Mouse (Mus musculus): ENCODE measurements at regions not wholly inside any gene's neighbourhood (a gene's known extent, or its start where the extent isn't known, plus 50 kb on each side); places are given as distances from the start of the nearest gene placed in this dataset.
"Not testable (repeated sequence)": the region's sequence is repeated elsewhere in the genome, so short reads cannot be mapped to it uniquely, and the experiment has no call there.

- Histone ChIP-seq H3K4me2 (ENCODE audit: low read depth, low read length) (no peak overlapping the region), H3K27me3 (ENCODE audit: control insufficient read depth, insufficient read depth, low read length) (no peaks in the 10 kb centered on the region), H3K9me3 (replicated peaks; ENCODE audit: control insufficient read depth, low read length) (no peaks in the 10 kb centered on the region), H3K36me3 (ENCODE audit: control insufficient read depth, insufficient read depth) (no peaks in the 10 kb centered on the region), H3K4me1 (ENCODE audit: control insufficient read depth, insufficient read depth, low read length) (no peaks in the 10 kb centered on the region), H3K4me3 (ENCODE audit: low read length) (no peak overlapping the region), H3K9ac (ENCODE audit: low read length) (no peak overlapping the region), H3K27ac (ENCODE audit: low read length) (no peak overlapping the region)
- WGBS, result 59% methylated on average over 2 of the region's 2 CpGs
- ATAC-seq (replicated peaks; ENCODE audit: extremely low read depth, insufficient read depth, low FRiP score), result no peak
Observed at GRCm38 (mm10) chr17:82900602-82901001, 314.5 kb upstream of the Pkdcc start.

- ATAC-seq (replicated peaks; ENCODE audit: extremely low read depth, insufficient read depth, low FRiP score), result no peak; the same call in 1 of the 2 replicates
- Histone ChIP-seq H3K9ac (ENCODE audit: low read length) (no peak overlapping the region), H3K4me3 (ENCODE audit: low read length) (no peak overlapping the region), H3K27ac (ENCODE audit: low read length) (no peak overlapping the region), H3K36me3 (ENCODE audit: control insufficient read depth, insufficient read depth) (no peaks in the 10 kb centered on the region), H3K4me2 (ENCODE audit: low read depth, low read length) (no peak overlapping the region), H3K4me1 (ENCODE audit: control insufficient read depth, insufficient read depth, low read length) (no peaks in the 10 kb centered on the region), H3K9me3 (replicated peaks; ENCODE audit: control insufficient read depth, low read length) (no peaks in the 10 kb centered on the region), H3K27me3 (ENCODE audit: control insufficient read depth, insufficient read depth, low read length) (no peaks in the 10 kb centered on the region)
- 58% methylated on average over 9 of the region's 9 CpGs for WGBS
Observed at GRCm38 (mm10) chr17:82901098-82901891, 313.8 kb upstream of the Pkdcc start.

- Histone ChIP-seq H3K4me1 (ENCODE audit: control insufficient read depth, insufficient read depth, low read length) (no peaks in the 10 kb centered on the region), H3K36me3 (ENCODE audit: control insufficient read depth, insufficient read depth) (no peaks in the 10 kb centered on the region), H3K9ac (ENCODE audit: low read length) (no peak overlapping the region), H3K27ac (ENCODE audit: low read length) (no peak overlapping the region), H3K4me3 (ENCODE audit: low read length) (no peak overlapping the region), H3K4me2 (ENCODE audit: low read depth, low read length) (no peak overlapping the region), H3K27me3 (ENCODE audit: control insufficient read depth, insufficient read depth, low read length) (no peaks in the 10 kb centered on the region), H3K9me3 (replicated peaks; ENCODE audit: control insufficient read depth, low read length) (no peaks in the 10 kb centered on the region)
- ATAC-seq (replicated peaks; ENCODE audit: extremely low read depth, insufficient read depth, low FRiP score), result no peak
- WGBS, result 82% methylated on average over 2 of the region's 2 CpGs
Observed at GRCm38 (mm10) chr17:82904961-82905360, 310.1 kb upstream of the Pkdcc start.

- no peak for ATAC-seq (replicated peaks; ENCODE audit: extremely low read depth, insufficient read depth, low FRiP score)
- H3K27ac ChIP-seq (ENCODE audit: low read length), result no peak overlapping the region
- no peak overlapping the region for H3K4me3 ChIP-seq (ENCODE audit: low read length)
- no peaks in the 10 kb centered on the region for H3K27me3 ChIP-seq (ENCODE audit: control insufficient read depth, insufficient read depth, low read length)
- WGBS, result 65% methylated on average over 3 of the region's 3 CpGs
- no peaks in the 10 kb centered on the region for H3K36me3 ChIP-seq (ENCODE audit: control insufficient read depth, insufficient read depth)
- H3K9ac ChIP-seq (ENCODE audit: low read length), result no peak overlapping the region
- H3K4me1 ChIP-seq (ENCODE audit: control insufficient read depth, insufficient read depth, low read length), result no peaks in the 10 kb centered on the region
- no peaks in the 10 kb centered on the region for H3K9me3 ChIP-seq (replicated peaks; ENCODE audit: control insufficient read depth, low read length)
- H3K4me2 ChIP-seq (ENCODE audit: low read depth, low read length), result no peak overlapping the region
Observed at GRCm38 (mm10) chr17:82905483-82905882, 309.6 kb upstream of the Pkdcc start.

GRCm38 (mm10) chr17:82909189-82909588, 305.9 kb upstream of the Pkdcc start:
- no peak overlapping the region for H3K4me3 ChIP-seq (ENCODE audit: low read length)
- WGBS, result 75% methylated on average over 2 of the region's 2 CpGs
- no peak overlapping the region for H3K9ac ChIP-seq (ENCODE audit: low read length)
- ATAC-seq (replicated peaks; ENCODE audit: extremely low read depth, insufficient read depth, low FRiP score), result no peak
- H3K27me3 ChIP-seq (ENCODE audit: control insufficient read depth, insufficient read depth, low read length), result no peaks in the 10 kb centered on the region
- no peaks in the 10 kb centered on the region for H3K36me3 ChIP-seq (ENCODE audit: control insufficient read depth, insufficient read depth)
- H3K4me2 ChIP-seq (ENCODE audit: low read depth, low read length), result no peak overlapping the region
- no peaks in the 10 kb centered on the region for H3K4me1 ChIP-seq (ENCODE audit: control insufficient read depth, insufficient read depth, low read length)
- H3K9me3 ChIP-seq (replicated peaks; ENCODE audit: control insufficient read depth, low read length), result no peaks in the 10 kb centered on the region
- no peak overlapping the region for H3K27ac ChIP-seq (ENCODE audit: low read length)

GRCm38 (mm10) chr17:82922986-82923385, 292.1 kb upstream of the Pkdcc start:
- not testable (repeated sequence) for H3K9ac ChIP-seq (ENCODE audit: low read length); H3K27ac ChIP-seq (ENCODE audit: low read length); H3K4me3 ChIP-seq (ENCODE audit: low read length); H3K36me3 ChIP-seq (ENCODE audit: control insufficient read depth, insufficient read depth); H3K27me3 ChIP-seq (ENCODE audit: control insufficient read depth, insufficient read depth, low read length); H3K4me1 ChIP-seq (ENCODE audit: control insufficient read depth, insufficient read depth, low read length); H3K9me3 ChIP-seq (replicated peaks; ENCODE audit: control insufficient read depth, low read length); ATAC-seq (replicated peaks; ENCODE audit: extremely low read depth, insufficient read depth, low FRiP score); H3K4me2 ChIP-seq (ENCODE audit: low read depth, low read length)
- 45% methylated on average over 4 of the region's 4 CpGs for WGBS

DNA sequence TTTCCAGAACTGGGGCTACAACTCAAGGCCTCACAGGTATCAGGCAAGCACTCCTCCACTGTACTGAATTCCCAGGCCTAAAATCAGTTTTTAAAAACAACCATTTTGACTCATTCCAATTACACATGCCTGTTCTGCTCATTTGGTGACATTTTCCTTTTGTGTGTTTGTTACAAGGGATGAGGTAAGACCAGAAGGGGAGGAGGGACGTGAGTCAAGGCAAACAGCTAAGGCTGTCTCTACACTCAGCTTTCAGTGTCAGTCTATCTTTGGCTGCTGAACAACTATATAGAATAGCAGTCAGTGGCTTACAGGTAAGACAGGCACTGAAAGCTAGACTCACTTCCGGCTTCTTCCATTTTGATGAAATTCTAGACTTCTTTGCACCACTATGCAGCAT, 289.3 kb upstream of the Pkdcc start:
- no peaks in the 10 kb centered on the region for H3K36me3 ChIP-seq (ENCODE audit: control insufficient read depth, insufficient read depth)
- no peak overlapping the region for H3K9ac ChIP-seq (ENCODE audit: low read length)
- no peak overlapping the region for H3K27ac ChIP-seq (ENCODE audit: low read length)
- H3K9me3 ChIP-seq (replicated peaks; ENCODE audit: control insufficient read depth, low read length), result no peaks in the 10 kb centered on the region
- H3K4me2 ChIP-seq (ENCODE audit: low read depth, low read length), result no peak overlapping the region
- no peak for ATAC-seq (replicated peaks; ENCODE audit: extremely low read depth, insufficient read depth, low FRiP score)
- H3K27me3 ChIP-seq (ENCODE audit: control insufficient read depth, insufficient read depth, low read length), result no peaks in the 10 kb centered on the region
- no peaks in the 10 kb centered on the region for H3K4me1 ChIP-seq (ENCODE audit: control insufficient read depth, insufficient read depth, low read length)
- WGBS, result 73% methylated on average over 2 of the region's 2 CpGs
- no peak overlapping the region for H3K4me3 ChIP-seq (ENCODE audit: low read length)

GRCm38 (mm10) chr17:82927681-82928080, 287.4 kb upstream of the Pkdcc start:
- Histone ChIP-seq H3K27me3 (ENCODE audit: control insufficient read depth, insufficient read depth, low read length) (no peaks in the 10 kb centered on the region), H3K4me1 (ENCODE audit: control insufficient read depth, insufficient read depth, low read length) (no peaks in the 10 kb centered on the region), H3K9ac (ENCODE audit: low read length) (no peak overlapping the region), H3K36me3 (ENCODE audit: control insufficient read depth, insufficient read depth) (no peaks in the 10 kb centered on the region), H3K4me2 (ENCODE audit: low read depth, low read length) (no peak overlapping the region), H3K27ac (ENCODE audit: low read length) (no peak overlapping the region), H3K4me3 (ENCODE audit: low read length) (no peak overlapping the region), H3K9me3 (replicated peaks; ENCODE audit: control insufficient read depth, low read length) (no peaks in the 10 kb centered on the region)
- ATAC-seq (replicated peaks; ENCODE audit: extremely low read depth, insufficient read depth, low FRiP score), result no peak
- WGBS, result 89% methylated on average over 3 of the region's 3 CpGs

DNA sequence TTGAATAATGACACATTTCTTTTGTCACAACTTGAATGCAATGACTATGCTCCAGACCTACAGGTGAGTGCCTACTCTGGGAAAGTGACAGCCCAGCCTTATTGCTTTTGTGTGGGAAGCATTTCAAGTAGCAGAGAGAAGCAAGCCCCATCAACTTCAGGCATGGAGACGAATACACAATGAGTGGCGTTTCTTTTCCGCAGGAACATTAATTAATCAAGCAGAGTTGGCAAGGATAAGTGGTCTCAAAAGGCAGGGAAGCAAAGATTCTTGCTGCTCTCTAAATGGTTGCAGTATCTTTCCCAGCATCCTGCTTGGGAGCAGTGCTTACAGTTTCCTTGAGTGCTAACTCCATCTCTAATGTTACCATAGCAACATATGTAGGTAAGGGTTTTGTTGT, 285.6 kb upstream of the Pkdcc start:
- Histone ChIP-seq H3K27me3 (ENCODE audit: control insufficient read depth, insufficient read depth, low read length) (no peaks in the 10 kb centered on the region), H3K9me3 (replicated peaks; ENCODE audit: control insufficient read depth, low read length) (no peaks in the 10 kb centered on the region), H3K4me1 (ENCODE audit: control insufficient read depth, insufficient read depth, low read length) (no peaks in the 10 kb centered on the region), H3K9ac (ENCODE audit: low read length) (no peak overlapping the region), H3K36me3 (ENCODE audit: control insufficient read depth, insufficient read depth) (no peaks in the 10 kb centered on the region), H3K4me3 (ENCODE audit: low read length) (no peak overlapping the region), H3K27ac (ENCODE audit: low read length) (no peak overlapping the region), H3K4me2 (ENCODE audit: low read depth, low read length) (no peak overlapping the region)
- ATAC-seq (replicated peaks; ENCODE audit: extremely low read depth, insufficient read depth, low FRiP score), result no peak
- 56% methylated on average over 3 of the region's 3 CpGs for whole genome bisulfite sequencing
